Comparison of ENCODE assay signal across 18 mouse cellular contexts in genomic region chr15:100903811-100904210, GRCm38 (mm10).
"Had no signal": no experiment of that assay in that cellular context is flagged by ENCODE, and none has a peak within 500 bp of the region (broad histone marks: within the 10 kb centered on the region; RNA-seq: fewer than 3 reads in every experiment).

No protein-coding gene starts in this region.

- H3K9me3 ChIP-seq: limb, embryonic 10.5 days; limb, embryonic 13.5 days; liver, embryonic 12.5 days; liver, embryonic 15.5 days; lung, embryonic 15.5 days had no signal

- H3K4me3 ChIP-seq: limb, embryonic 10.5 days; limb, embryonic 13.5 days; liver, embryonic 12.5 days; liver, embryonic 15.5 days; lung, embryonic 15.5 days; megakaryocyte, embryonic 14.5 days; midbrain, embryonic 10.5 days had no signal

- ATAC-seq: liver, embryonic 12.5 days; midbrain, embryonic 16.5 days had no signal

- H3K9ac ChIP-seq: limb, embryonic 13.5 days; liver, embryonic 12.5 days; liver, embryonic 15.5 days; lung, embryonic 15.5 days had no signal

- H3K27ac ChIP-seq: limb, embryonic 10.5 days; limb, embryonic 13.5 days; liver, embryonic 12.5 days; liver, embryonic 15.5 days; lung, embryonic 15.5 days; midbrain, embryonic 10.5 days had no signal

- H3K4me2 ChIP-seq: limb, embryonic 13.5 days; liver, embryonic 12.5 days; liver, embryonic 15.5 days; lung, embryonic 15.5 days had no signal

- DNase-seq: kidney, adult 11 months; kidney, adult 9 months; kidney, postnatal 25 days; layer of hippocampus, postnatal 36 days; liver; lung, adult 18-20 months; lung, postnatal 10 days; lung, postnatal 36 days; thymus, adult 18-20 months; thymus, postnatal 36 days had no signal

- H3K4me1 ChIP-seq: limb, embryonic 13.5 days; liver, embryonic 12.5 days; liver, embryonic 15.5 days; lung, embryonic 15.5 days had no signal

- H3K36me3 ChIP-seq: limb, embryonic 10.5 days; limb, embryonic 13.5 days; liver, embryonic 12.5 days; liver, embryonic 15.5 days; lung, embryonic 15.5 days had no signal

- H3K27me3 ChIP-seq: limb, embryonic 13.5 days; liver, embryonic 15.5 days; lung, embryonic 15.5 days had no signal
